24 mouse cellular contexts compared by ENCODE assay signal in the genomic region with DNA sequence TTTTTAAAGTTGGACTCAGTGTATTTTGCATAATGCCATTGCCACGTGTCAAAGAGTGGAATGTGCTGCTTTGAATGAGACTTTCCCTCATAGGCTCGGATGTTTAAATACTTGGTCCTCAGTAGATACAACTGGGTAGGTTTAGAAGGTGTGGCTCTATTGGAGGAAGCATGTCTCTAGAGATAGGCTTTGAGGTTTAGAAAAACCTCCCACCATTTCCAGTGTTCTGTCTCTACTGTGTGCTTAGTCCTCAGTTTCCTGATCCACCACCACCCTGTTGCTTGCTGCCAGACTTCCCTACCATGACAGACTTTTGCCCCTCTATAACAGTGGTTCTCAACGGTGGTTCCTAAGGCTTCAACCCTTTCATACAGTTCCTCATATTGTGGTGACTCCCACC. TPM values are rescaled to one million over a fixed set of nuclear protein-coding genes. Genes with fewer than 3 reads are reported as not detected.
DNase-seq lines count a peak whose midpoint lies in the region; ATAC-seq and TF ChIP-seq lines count a peak whose summit lies in the region.
"Had no signal": no experiment of that assay in that cellular context is flagged by ENCODE, and none has a peak within 500 bp of the region (broad histone marks: within the 10 kb centered on the region; RNA-seq: fewer than 3 reads in every experiment).

No protein-coding gene starts in this region.

- H3K27me3 ChIP-seq in liver, embryonic 13.5 days, result no peaks in the 10 kb centered on the region
- H3K27me3 ChIP-seq: embryonic facial prominence, embryonic 12.5 days; hindbrain, embryonic 15.5 days; kidney, embryonic 15.5 days; limb, embryonic 12.5 days had no signal

- no peak overlapping the region for H3K4me3 ChIP-seq in liver, embryonic 13.5 days (replicated peaks)
- no peak overlapping the region for H3K4me3 ChIP-seq in layer of hippocampus, adult 2 months
- H3K4me3 ChIP-seq: embryonic facial prominence, embryonic 12.5 days; hindbrain, embryonic 15.5 days; kidney, embryonic 15.5 days; limb, embryonic 12.5 days; liver, embryonic 15.5 days; midbrain, embryonic 12.5 days had no signal

- 12% methylated on average over 3 of the region's 3 CpGs for WGBS in liver, embryonic 13.5 days (ENCODE audit: insufficient replicate concordance)

- ATAC-seq in CD4-positive, CD25-positive, alpha-beta regulatory T cell, adult 4 months, result peak; percentile 70
- ATAC-seq in common myeloid progenitor, adult 5-6 weeks (replicated peaks; ENCODE audit: low read depth, poor library complexity, severe bottlenecking), result peak; percentile 85
- ATAC-seq in liver, embryonic 13.5 days (ENCODE audit: low read depth), result peak; percentile 43; the same call in 1 of the 2 replicates
- ATAC-seq: forebrain, postnatal 0 days had no signal

- no peak overlapping the region for H3K4me2 ChIP-seq in liver, embryonic 13.5 days
- H3K4me2 ChIP-seq: embryonic facial prominence, embryonic 12.5 days; hindbrain, embryonic 15.5 days; kidney, embryonic 15.5 days; limb, embryonic 12.5 days; liver, embryonic 15.5 days; midbrain, embryonic 12.5 days had no signal

- no peak overlapping the region for H3K9ac ChIP-seq in liver, embryonic 13.5 days
- H3K9ac ChIP-seq: embryonic facial prominence, embryonic 12.5 days; forebrain, postnatal 0 days; hindbrain, embryonic 15.5 days; kidney, embryonic 15.5 days; limb, embryonic 12.5 days; liver, embryonic 15.5 days; midbrain, embryonic 12.5 days had no signal

- peaks cover 7% of the 10 kb centered on the region; the same call in 1 of the 2 replicates for H3K4me1 ChIP-seq in liver, embryonic 13.5 days (replicated peaks)
- H3K4me1 ChIP-seq: embryonic facial prominence, embryonic 12.5 days; hindbrain, embryonic 15.5 days; kidney, embryonic 15.5 days; liver, embryonic 15.5 days; midbrain, embryonic 12.5 days had no signal

- TF ChIP-seq CTCF in layer of hippocampus, adult 2 months (conservative IDR thresholded peaks at IDR 0.05), result no peak

- no peak overlapping the region for H3K27ac ChIP-seq in liver, embryonic 13.5 days
- H3K27ac ChIP-seq in layer of hippocampus, adult 2 months, result no peak overlapping the region
- H3K27ac ChIP-seq: embryonic facial prominence, embryonic 12.5 days; hindbrain, embryonic 15.5 days; kidney, embryonic 15.5 days; limb, embryonic 12.5 days; liver, embryonic 15.5 days; midbrain, embryonic 12.5 days had no signal

- H3K36me3 ChIP-seq in liver, embryonic 13.5 days, result no peaks in the 10 kb centered on the region
- H3K36me3 ChIP-seq: embryonic facial prominence, embryonic 12.5 days; G1E; hindbrain, embryonic 15.5 days; kidney, embryonic 15.5 days; limb, embryonic 12.5 days; liver, embryonic 15.5 days; midbrain, embryonic 12.5 days had no signal

- H3K9me3 ChIP-seq in liver, embryonic 13.5 days (replicated peaks), result no peaks in the 10 kb centered on the region
- H3K9me3 ChIP-seq: embryonic facial prominence, embryonic 12.5 days; G1E; hindbrain, embryonic 15.5 days; kidney, embryonic 15.5 days; limb, embryonic 12.5 days; liver, embryonic 15.5 days; midbrain, embryonic 12.5 days had no signal

- DNase-seq in CD4-positive helper T cell, adult 2 months (ENCODE audit: low read depth, low spot score), result peak; percentile 33
- no peak for DNase-seq in liver, embryonic 13.5 days
- no peak for DNase-seq in retina, postnatal 1 day
- DNase-seq in thymus, postnatal 0 days (ENCODE audit: low spot score), result no peak
- DNase-seq in adrenal gland, postnatal 14 days, result no peak
- DNase-seq in layer of hippocampus, adult 2 months (ENCODE audit: low spot score in 2 of 2), result no peak
- DNase-seq: adrenal gland, postnatal 25 days; cerebellum, postnatal 10 days; forebrain, postnatal 0 days; gastrocnemius, postnatal 25 days; heart, postnatal 36 days; kidney, adult 11 months; lung, postnatal 4 days; right cerebral cortex, postnatal 14 days; thymus, postnatal 14 days had no signal

RNA-seq across cellular contexts. Expression of a gene that starts 37.0 kb away (rescaled TPM):
- 10 to 100 TPM; 13.9 to 24.9 TPM for polyA plus RNA-seq in CD4-positive, CD25-positive, alpha-beta regulatory T cell, adult 4 months (2017; shearing (Covaris generic))
- total RNA-seq in common myeloid progenitor, adult 5-6 weeks (2017), result 6.5 and 14.3 TPM in 2 replicates
- 16.2 and 17.3 TPM in 2 replicates for polyA plus RNA-seq in liver, embryonic 13.5 days (2015; fragmentation: Nextera tagmentation; extraction: Ambion mirVana)
- 68.6 and 69.0 TPM in 2 replicates for polyA plus RNA-seq in thymus, postnatal 0 days (2015; fragmentation: Nextera tagmentation; extraction: Ambion mirVana)
- total RNA-seq in adrenal gland, postnatal 14 days (2021), result 42.8 and 47.2 TPM in 2 replicates
- total RNA-seq in layer of hippocampus, adult 2 months (2021), result 10 to 100 TPM; 10.2 to 13.7 TPM

RNA-seq across cellular contexts. Expression of a gene that starts 37.1 kb away (rescaled TPM):
- polyA plus RNA-seq in CD4-positive, CD25-positive, alpha-beta regulatory T cell, adult 4 months (2017; shearing (Covaris generic)), result 100 to 1,000 TPM; 139 to 156 TPM
- total RNA-seq in common myeloid progenitor, adult 5-6 weeks (2017), result 84.4 and 91.8 TPM in 2 replicates
- polyA plus RNA-seq in liver, embryonic 13.5 days (2015; fragmentation: Nextera tagmentation; extraction: Ambion mirVana), result 65.7 and 76.7 TPM in 2 replicates
- polyA plus RNA-seq in thymus, postnatal 0 days (2015; fragmentation: Nextera tagmentation; extraction: Ambion mirVana), result 158 and 160 TPM in 2 replicates
- 63.2 and 67.5 TPM in 2 replicates for total RNA-seq in adrenal gland, postnatal 14 days (2021)
- 10 to 100 TPM; 38.4 to 39.6 TPM for total RNA-seq in layer of hippocampus, adult 2 months (2021)

RNA-seq across cellular contexts. Expression of a gene that starts 51.8 kb away (rescaled TPM):
- polyA plus RNA-seq in CD4-positive, CD25-positive, alpha-beta regulatory T cell, adult 4 months (2017; shearing (Covaris generic)), result 100 to 1,000 TPM; 138 to 156 TPM
- 164 and 190 TPM in 2 replicates for total RNA-seq in common myeloid progenitor, adult 5-6 weeks (2017)
- 153 and 162 TPM in 2 replicates for polyA plus RNA-seq in liver, embryonic 13.5 days (2015; fragmentation: Nextera tagmentation; extraction: Ambion mirVana)
- 130 and 153 TPM in 2 replicates for polyA plus RNA-seq in thymus, postnatal 0 days (2015; fragmentation: Nextera tagmentation; extraction: Ambion mirVana)
- total RNA-seq in adrenal gland, postnatal 14 days (2021), result 92.9 and 94.2 TPM in 2 replicates
- 10 to 100 TPM; 94.1 to 94.4 TPM for total RNA-seq in layer of hippocampus, adult 2 months (2021)
